Mouse (Mus musculus) heart, embryonic 11.5 days (tissue): ENCODE results near the gene Hoxc8. TPM values are rescaled to one million over a fixed set of nuclear protein-coding genes. Genes with fewer than 3 reads are reported as not detected.

Experiments
- ATAC-seq: fragments of 200-750 bp; cut with Nextera tagmentation; replicated peaks from 2 replicates; pipeline ENCODE4 v1.8.0; 2017; ENCODE audit warnings: moderate library complexity; ENCODE audit not compliant: insufficient number of reproducible peaks, low FRiP score, low TSS enrichment
- H3K27ac ChIP-seq: fragments of 300-500 bp; sonication (generic); 2 replicates; pipeline ENCODE4 v1.5.1; 2014; ENCODE audit warnings: mild to moderate bottlenecking, low read depth, low read length
- H3K27me3 ChIP-seq: fragments of 300-500 bp; sonication (generic); 2 replicates; pipeline ENCODE4 v1.6.1; 2014; ENCODE audit warnings: mild to moderate bottlenecking, low read length, mixed read lengths; ENCODE audit not compliant: control insufficient read depth, insufficient read depth
- H3K36me3 ChIP-seq: fragments of 300-500 bp; sonication (generic); 2 replicates; pipeline ENCODE4 v1.6.1; 2014; ENCODE audit warnings: mild to moderate bottlenecking, low read length, moderate library complexity, mixed read lengths; ENCODE audit not compliant: control insufficient read depth, insufficient read depth
- H3K4me1 ChIP-seq: fragments of 300-500 bp; sonication (generic); 2 replicates; pipeline ENCODE4 v1.6.1; 2014; ENCODE audit warnings: low read length; ENCODE audit not compliant: control insufficient read depth, insufficient read depth
- H3K4me2 ChIP-seq: fragments of 300-500 bp; sonication (generic); 2 replicates; pipeline ENCODE4 v1.6.1; 2014; ENCODE audit warnings: mild to moderate bottlenecking, moderate library complexity
- H3K4me3 ChIP-seq: fragments of 300-500 bp; sonication (generic); 2 replicates; pipeline ENCODE4 v1.5.1; 2014; ENCODE audit warnings: low read depth, low read length
- H3K9ac ChIP-seq: fragments of 300-500 bp; sonication (generic); 2 replicates; pipeline ENCODE4 v1.6.1; 2014; ENCODE audit warnings: mild to moderate bottlenecking, low read depth, low read length, moderate library complexity
- H3K9me3 ChIP-seq: fragments of 300-500 bp; sonication (generic); replicated peaks from 2 replicates; pipeline ENCODE4 v1.6.1; 2016; ENCODE audit warnings: low read length; ENCODE audit not compliant: control insufficient read depth
- whole genome bisulfite sequencing: fragments of 180-500 bp; shearing (Covaris S2); extraction: QIAGEN DNeasy Blood & Tissue Kit; methylation state at CpG from one replicate; pipeline ENCODE4 v1.1.7; 2014; ENCODE audit not compliant: insufficient replicate concordance; 5-methylcytosine and 5-hydroxymethylcytosine counted together
- polyA plus RNA-seq: library from polyadenylated mRNA; unstranded; fragments of >200 nt; fragmentation: Nextera tagmentation; extraction: Ambion mirVana; gene quantifications from 2 replicates; pipeline ENCODE4 v1.2.1, GENCODE M21; 2014

The Hoxc8 gene
- polyA plus RNA-seq, 1 experiment from 2014 or later: 0.20 TPM

GRCm38 (mm10) chr15:102984925-102985324 is 5.5 kb upstream of the Hoxc8 start:
- H3K27ac ChIP-seq: no peak overlapping the region
- no peak overlapping the region for H3K4me3 ChIP-seq
- H3K27me3 ChIP-seq: peaks cover 100% of the 10 kb centered on the region
- ATAC-seq: no peak
- no peaks in the 10 kb centered on the region for H3K36me3 ChIP-seq
- H3K4me1 ChIP-seq: no peaks in the 10 kb centered on the region
- no peak overlapping the region for H3K9ac ChIP-seq
- 1% methylated on average over 3 of the region's 3 CpGs for WGBS
- no peaks in the 10 kb centered on the region for H3K9me3 ChIP-seq
- H3K4me2 ChIP-seq: no peak overlapping the region

DNA sequence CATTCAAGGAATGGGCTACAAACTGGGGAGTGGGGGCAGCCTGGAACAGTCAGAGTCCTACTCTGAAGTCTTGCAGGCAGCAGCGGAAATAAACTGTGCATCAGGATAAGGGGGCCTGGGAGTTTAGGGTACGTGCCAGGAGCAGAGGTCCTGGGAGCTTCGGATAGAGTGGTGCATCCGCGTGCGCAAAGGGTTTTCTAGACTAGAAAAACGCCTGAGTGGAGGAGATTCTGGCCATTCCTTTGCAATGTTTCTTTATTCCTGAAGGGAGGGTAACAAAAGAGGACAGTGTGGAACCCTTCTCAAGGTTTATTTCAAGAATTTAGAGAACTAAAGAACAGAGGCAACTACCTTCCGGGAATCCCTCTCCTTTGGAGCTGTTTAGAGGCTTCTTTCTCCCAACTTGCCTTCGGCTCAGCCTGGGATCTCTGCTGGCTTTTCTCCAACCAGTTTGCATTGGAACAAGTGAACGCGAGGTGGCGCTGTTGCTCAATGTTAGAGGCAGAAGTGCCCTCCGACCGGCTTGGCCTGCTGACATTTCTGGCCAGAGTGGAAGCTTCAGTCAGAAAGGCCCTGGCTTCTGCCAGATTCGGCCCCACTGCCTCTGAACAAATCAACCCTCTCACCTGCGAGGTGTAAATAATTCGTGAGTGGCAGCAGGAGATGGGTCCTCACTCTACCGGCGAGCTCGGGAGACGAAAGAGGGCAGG is 3.1 kb upstream of the Hoxc8 start:
- ATAC-seq: 0 out of 2 replicates have a peak, but pooled peaks have one; percentile 31
- no peaks in the 10 kb centered on the region for H3K4me1 ChIP-seq
- no peaks in the 10 kb centered on the region for H3K36me3 ChIP-seq
- H3K4me3 ChIP-seq: no peak overlapping the region
- no peak overlapping the region for H3K4me2 ChIP-seq
- no peak overlapping the region for H3K27ac ChIP-seq
- 3% methylated on average over 21 of the region's 21 CpGs for whole genome bisulfite sequencing
- no peak overlapping the region for H3K9ac ChIP-seq
- H3K9me3 ChIP-seq: no peaks in the 10 kb centered on the region
- peaks cover 99% of the 10 kb centered on the region for H3K27me3 ChIP-seq

GRCm38 (mm10) chr15:102988078-102988477 is 2.3 kb upstream of the Hoxc8 start:
- no peak overlapping the region for H3K4me2 ChIP-seq
- H3K27me3 ChIP-seq: peaks cover 99% of the 10 kb centered on the region
- H3K4me3 ChIP-seq: no peak overlapping the region
- H3K9ac ChIP-seq: no peak overlapping the region
- WGBS: 20% methylated on average over 5 of the region's 5 CpGs
- no peaks in the 10 kb centered on the region for H3K9me3 ChIP-seq
- H3K36me3 ChIP-seq: no peaks in the 10 kb centered on the region
- ATAC-seq: no peak
- no peaks in the 10 kb centered on the region for H3K4me1 ChIP-seq
- H3K27ac ChIP-seq: no peak overlapping the region

DNA sequence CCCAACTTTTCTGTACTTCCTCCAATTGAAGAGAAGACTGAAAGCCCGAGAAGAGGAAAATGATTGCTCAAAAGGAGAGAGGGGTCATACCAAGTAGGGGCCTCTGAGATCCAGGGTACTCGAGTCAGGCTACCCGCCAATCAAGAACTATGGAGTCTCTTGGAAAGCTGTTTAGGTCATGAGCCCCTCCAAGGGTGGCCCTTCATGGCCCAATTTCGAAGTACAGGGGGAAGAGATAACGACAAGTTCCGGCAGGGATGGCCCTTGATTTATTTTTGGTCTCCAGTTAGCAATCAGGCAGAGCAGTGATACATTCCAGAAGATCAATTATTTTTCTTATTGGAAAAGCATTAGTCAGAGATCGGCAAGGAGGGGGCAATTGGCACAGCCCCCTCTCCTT is 1.4 kb downstream of the Hoxc8 start:
- Histone ChIP-seq H3K9ac (no peak overlapping the region), H3K27ac (no peak overlapping the region), H3K4me3 (no peak overlapping the region), H3K4me1 (no peaks in the 10 kb centered on the region), H3K27me3 (peaks cover 97% of the 10 kb centered on the region), H3K9me3 (no peaks in the 10 kb centered on the region), H3K4me2 (no peak overlapping the region), H3K36me3 (no peaks in the 10 kb centered on the region)
- WGBS: 3% methylated on average over 7 of the region's 7 CpGs
- no peak for ATAC-seq

DNA sequence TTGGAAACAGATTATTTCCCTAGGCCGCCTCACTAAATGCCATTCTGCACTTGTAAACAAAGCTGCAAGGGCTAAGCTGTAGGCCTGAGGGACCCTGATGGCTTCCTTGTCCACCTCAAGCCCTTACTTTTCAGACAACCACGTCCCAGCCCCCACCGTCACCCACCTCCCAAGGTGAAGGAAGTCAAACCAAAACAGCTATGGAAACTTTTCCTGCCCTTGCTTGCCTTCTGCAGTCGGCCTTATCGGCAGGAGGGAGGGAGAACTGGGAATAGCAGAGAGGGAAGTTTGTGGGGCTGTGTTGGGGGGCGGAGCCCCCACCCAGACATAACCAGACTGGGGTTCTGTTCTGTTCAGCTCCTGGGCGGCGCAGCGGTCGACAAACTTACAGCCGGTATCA is 1.8 kb downstream of the Hoxc8 start:
- no peaks in the 10 kb centered on the region for H3K4me1 ChIP-seq
- no peak overlapping the region for H3K4me3 ChIP-seq
- no peak overlapping the region for H3K9ac ChIP-seq
- H3K27me3 ChIP-seq: peaks cover 96% of the 10 kb centered on the region
- ATAC-seq: no peak
- H3K36me3 ChIP-seq: no peaks in the 10 kb centered on the region
- no peaks in the 10 kb centered on the region for H3K9me3 ChIP-seq
- no peak overlapping the region for H3K4me2 ChIP-seq
- 2% methylated on average over 11 of the region's 11 CpGs for WGBS
- no peak overlapping the region for H3K27ac ChIP-seq

- ATAC-seq: no peak
- Histone ChIP-seq H3K4me3 (no peak overlapping the region), H3K27me3 (peaks cover 96% of the 10 kb centered on the region), H3K4me2 (no peak overlapping the region), H3K27ac (no peak overlapping the region), H3K36me3 (no peaks in the 10 kb centered on the region), H3K4me1 (no peaks in the 10 kb centered on the region), H3K9ac (no peak overlapping the region), H3K9me3 (no peaks in the 10 kb centered on the region)
- WGBS: 1% methylated on average over 3 of the region's 3 CpGs
Observed at GRCm38 (mm10) chr15:102992863-102993262, 2.5 kb downstream of the Hoxc8 start.

DNA sequence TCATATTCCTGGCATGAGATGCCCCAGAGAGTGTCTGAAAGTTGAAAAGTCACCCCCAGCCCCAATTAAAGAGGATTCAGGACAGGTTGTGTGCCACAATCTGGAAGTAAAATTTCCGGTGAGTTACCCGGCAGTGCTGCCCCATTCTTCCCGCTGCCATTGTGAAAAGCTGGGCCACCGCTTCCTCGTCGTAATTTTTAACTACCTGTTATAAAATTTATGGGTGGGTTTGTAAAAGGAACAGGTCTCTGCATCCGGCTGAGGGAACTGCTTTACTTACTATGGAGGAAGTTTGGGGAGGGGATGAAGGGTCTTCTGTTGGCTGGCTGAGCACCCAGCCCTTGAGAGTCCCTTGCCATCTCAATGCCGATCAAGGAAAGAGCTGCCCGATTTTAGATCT is 6.1 kb downstream of the Hoxc8 start:
- Histone ChIP-seq H3K27me3 (peaks cover 97% of the 10 kb centered on the region), H3K4me3 (no peak overlapping the region), H3K9ac (no peak overlapping the region), H3K36me3 (no peaks in the 10 kb centered on the region), H3K4me1 (peaks cover 19% of the 10 kb centered on the region; the same call in 1 of the 2 replicates), H3K27ac (no peak overlapping the region), H3K9me3 (no peaks in the 10 kb centered on the region), H3K4me2 (no peak overlapping the region)
- WGBS: 4% methylated on average over 9 of the region's 9 CpGs
- no peak for ATAC-seq

- no peak overlapping the region for H3K9ac ChIP-seq
- H3K4me1 ChIP-seq: peaks cover 19% of the 10 kb centered on the region; the same call in 1 of the 2 replicates
- WGBS: 1% methylated on average over 3 of the region's 3 CpGs
- H3K36me3 ChIP-seq: no peaks in the 10 kb centered on the region
- no peak for ATAC-seq
- H3K4me2 ChIP-seq: no peak overlapping the region
- no peak overlapping the region for H3K4me3 ChIP-seq
- H3K27me3 ChIP-seq: peaks cover 97% of the 10 kb centered on the region
- H3K27ac ChIP-seq: no peak overlapping the region
- H3K9me3 ChIP-seq: no peaks in the 10 kb centered on the region
Observed at GRCm38 (mm10) chr15:102997431-102997830, 7.0 kb downstream of the Hoxc8 start.

- Histone ChIP-seq H3K36me3 (no peaks in the 10 kb centered on the region), H3K27me3 (peaks cover 97% of the 10 kb centered on the region), H3K4me3 (peak within 1 kb of the TSS; percentile 55), H3K4me2 (peak within 1 kb of the TSS; percentile 89), H3K9ac (no peak within 1 kb of the TSS), H3K9me3 (no peaks in the 10 kb centered on the region), H3K27ac (no peak within 1 kb of the TSS), H3K4me1 (peaks cover 19% of the 10 kb centered on the region; the same call in 1 of the 2 replicates)
- 3% methylated on average over 19 of the region's 19 CpGs for WGBS
- no peak for ATAC-seq
Observed at GRCm38 (mm10) chr15:102997939-102998355, 7.5 kb downstream of the Hoxc8 start, which contains the start of gene Hoxc6. TSS of gene Hoxc6 (plus strand) at chr15:102998257.
